17 mouse cellular contexts compared by ENCODE assay signal in the genomic region with DNA sequence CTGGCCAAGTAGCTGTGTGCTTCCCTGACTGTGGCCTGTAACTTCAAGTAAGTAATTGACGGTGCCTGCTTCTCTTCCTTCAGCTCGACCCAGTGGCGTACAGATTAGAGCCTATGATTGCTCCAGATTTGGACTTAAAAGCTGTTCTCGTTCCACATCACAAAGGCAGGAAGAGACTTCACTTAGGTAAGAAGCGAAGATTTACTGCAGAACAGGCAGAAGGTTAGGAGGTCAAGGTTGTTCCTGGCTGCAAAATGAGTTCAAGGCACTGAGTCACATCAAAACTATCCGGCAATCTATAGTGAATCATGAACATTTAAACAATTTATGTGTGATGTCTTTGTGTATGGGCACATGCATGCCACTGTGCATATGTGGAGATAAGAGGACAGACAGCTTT.
"Had no signal": no experiment of that assay in that cellular context is flagged by ENCODE, and none has a peak within 500 bp of the region (broad histone marks: within the 10 kb centered on the region; RNA-seq: fewer than 3 reads in every experiment).

No protein-coding gene starts in this region.

- H3K9ac ChIP-seq: lung, embryonic 15.5 days; midbrain, embryonic 13.5 days; midbrain, embryonic 15.5 days; neural tube, embryonic 12.5 days; stomach, embryonic 15.5 days had no signal

- H3K4me2 ChIP-seq: lung, embryonic 15.5 days; midbrain, embryonic 11.5 days; midbrain, embryonic 13.5 days; midbrain, embryonic 15.5 days; neural tube, embryonic 12.5 days; stomach, embryonic 15.5 days had no signal

- H3K4me1 ChIP-seq: lung, embryonic 15.5 days; midbrain, embryonic 13.5 days; midbrain, embryonic 15.5 days; neural tube, embryonic 12.5 days; stomach, embryonic 15.5 days had no signal

- H3K27me3 ChIP-seq: lung, embryonic 15.5 days; megakaryocyte, embryonic 14.5 days; midbrain, embryonic 13.5 days; midbrain, embryonic 15.5 days; neural tube, embryonic 12.5 days; stomach, embryonic 15.5 days had no signal

- H3K4me3 ChIP-seq: lung, embryonic 15.5 days; megakaryocyte, embryonic 14.5 days; midbrain, embryonic 13.5 days; midbrain, embryonic 15.5 days; neural tube, embryonic 12.5 days; stomach, embryonic 15.5 days had no signal

- H3K27ac ChIP-seq: lung, embryonic 15.5 days; macrophage; midbrain, embryonic 13.5 days; midbrain, embryonic 15.5 days; neural tube, embryonic 12.5 days; stomach, embryonic 15.5 days; stomach, postnatal 0 days had no signal

- ATAC-seq: lung, postnatal 0 days; midbrain, embryonic 13.5 days; midbrain, embryonic 15.5 days had no signal

- DNase-seq: lung, adult 2 months; lung, postnatal 14 days; lung, postnatal 36 days; right cerebral cortex, postnatal 14 days; thymus, adult 2 months; thymus, postnatal 25 days; thymus, postnatal 4 days had no signal

- H3K9me3 ChIP-seq: lung, embryonic 15.5 days; megakaryocyte, embryonic 14.5 days; midbrain, embryonic 13.5 days; midbrain, embryonic 15.5 days; neural tube, embryonic 12.5 days; stomach, embryonic 15.5 days had no signal
